Mouse (Mus musculus): ENCODE results near the gene Notch4.

DNA sequence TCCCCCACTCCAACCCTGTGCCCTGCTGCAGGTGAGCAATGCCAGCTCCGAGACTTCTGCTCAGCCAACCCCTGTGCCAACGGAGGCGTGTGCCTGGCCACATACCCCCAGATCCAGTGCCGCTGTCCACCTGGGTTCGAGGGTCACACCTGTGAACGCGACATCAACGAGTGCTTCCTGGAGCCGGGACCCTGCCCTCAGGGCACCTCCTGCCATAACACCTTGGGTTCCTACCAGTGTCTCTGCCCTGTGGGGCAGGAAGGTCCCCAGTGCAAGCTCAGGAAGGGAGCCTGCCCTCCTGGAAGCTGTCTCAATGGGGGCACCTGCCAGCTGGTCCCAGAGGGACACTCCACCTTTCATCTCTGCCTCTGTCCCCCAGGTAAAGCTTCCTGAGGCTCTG, 3.2 kb downstream of the Notch4 start:
- TF ChIP-seq CTCF (IDR thresholded peaks at IDR 0.05; ENCODE audit: control insufficient read depth, insufficient read depth, low read length) = no peak
- no peak for TF ChIP-seq POLR2A (IDR thresholded peaks at IDR 0.05; ENCODE audit: borderline replicate concordance, control insufficient read depth, low read depth, low read length)

Measured in bone marrow, adult 2 months (tissue).